Mouse (Mus musculus) kidney, embryonic 16.5 days (tissue): ENCODE results near the gene Tspan7. TPM values are rescaled to one million over a fixed set of nuclear protein-coding genes. Genes with fewer than 3 reads are reported as not detected.

Experiments used
- ATAC-seq: fragments of 200-750 bp; cut with Nextera tagmentation; 2 replicates; pipeline ENCODE4 v1.8.0; 2017; ENCODE audit warnings: moderate TSS enrichment; ENCODE audit not compliant: low FRiP score, low TSS enrichment
- H3K27ac ChIP-seq: fragments of 300-500 bp; sonication (generic); 2 replicates; pipeline ENCODE4 v1.5.1; 2014; ENCODE audit warnings: low read length
- H3K27me3 ChIP-seq: fragments of 300-500 bp; sonication (generic); 2 replicates; pipeline ENCODE4 v1.6.1; 2014; ENCODE audit warnings: low read length, control low read depth, mixed read lengths; ENCODE audit not compliant: insufficient read depth
- H3K36me3 ChIP-seq: fragments of 300-500 bp; sonication (generic); 2 replicates; pipeline ENCODE4 v1.6.1; 2014; ENCODE audit warnings: low read length, control low read depth, mixed read lengths; ENCODE audit not compliant: insufficient read depth
- H3K4me1 ChIP-seq: fragments of 300-500 bp; sonication (generic); 2 replicates; pipeline ENCODE4 v1.6.1; 2014; ENCODE audit warnings: low read length, control low read depth, mixed read lengths; ENCODE audit not compliant: insufficient read depth
- H3K4me2 ChIP-seq: fragments of 300-500 bp; sonication (generic); replicated peaks from 2 replicates; pipeline ENCODE4 v1.6.1; 2014; ENCODE audit warnings: low read depth, low read length
- H3K4me3 ChIP-seq: fragments of 300-500 bp; sonication (generic); 2 replicates; pipeline ENCODE4 v1.5.1; 2014; ENCODE audit warnings: mild to moderate bottlenecking, low read length
- H3K9ac ChIP-seq: fragments of 300-500 bp; sonication (generic); replicated peaks from 2 replicates; pipeline ENCODE4 v1.6.1; 2014; ENCODE audit warnings: low read length
- H3K9me3 ChIP-seq: fragments of 300-500 bp; sonication (generic); 2 replicates; pipeline ENCODE4 v1.6.1; 2016; ENCODE audit warnings: low read length, control low read depth
- WGBS: fragments of 180-500 bp; shearing (Covaris S2); extraction: QIAGEN DNeasy Blood & Tissue Kit; methylation state at CpG from one replicate; pipeline ENCODE4 v1.1.7; 2014; 5-methylcytosine and 5-hydroxymethylcytosine counted together
- polyA plus RNA-seq: library from polyadenylated mRNA; unstranded; fragments of >200 nt; fragmentation: Nextera tagmentation; extraction: Ambion mirVana; gene quantifications from 2 replicates; pipeline ENCODE4 v1.2.1, GENCODE M21; 2015

Gene Tspan7
- polyA plus RNA-seq, 1 experiment from 2014 or later, result 122 TPM

- no peak for ATAC-seq
- Histone ChIP-seq H3K4me3 (no peak overlapping the region), H3K4me2 (no peak overlapping the region), H3K36me3 (no peaks in the 10 kb centered on the region), H3K9me3 (no peaks in the 10 kb centered on the region), H3K4me1 (no peaks in the 10 kb centered on the region), H3K27me3 (no peaks in the 10 kb centered on the region), H3K27ac (no peak overlapping the region), H3K9ac (no peak overlapping the region)
- WGBS, result 86% methylated on average over 4 of the region's 4 CpGs
These were observed 91.4 kb downstream of the Tspan7 start for GRCm38 (mm10) chrX:10576349-10576748.

GRCm38 (mm10) chrX:10577356-10577755 lies 92.4 kb downstream of the Tspan7 start:
- no peak overlapping the region for H3K4me2 ChIP-seq
- 25% methylated on average over 1 of the region's 1 CpGs for WGBS
- no peaks in the 10 kb centered on the region for H3K36me3 ChIP-seq
- no peak overlapping the region for H3K9ac ChIP-seq
- no peaks in the 10 kb centered on the region for H3K4me1 ChIP-seq
- no peaks in the 10 kb centered on the region; the same call in 1 of the 2 replicates for H3K27me3 ChIP-seq
- no peaks in the 10 kb centered on the region for H3K9me3 ChIP-seq
- no peak overlapping the region for H3K27ac ChIP-seq
- no peak for ATAC-seq
- H3K4me3 ChIP-seq, result no peak overlapping the region

- Histone ChIP-seq H3K36me3 (no peaks in the 10 kb centered on the region), H3K9me3 (no peaks in the 10 kb centered on the region), H3K9ac (no peak overlapping the region), H3K27me3 (no peaks in the 10 kb centered on the region; the same call in 1 of the 2 replicates), H3K4me2 (no peak overlapping the region), H3K4me1 (no peaks in the 10 kb centered on the region), H3K27ac (no peak overlapping the region), H3K4me3 (no peak overlapping the region)
- no peak for ATAC-seq
- WGBS, result 82% methylated on average over 4 of the region's 4 CpGs
These were observed 97.8 kb downstream of the Tspan7 start for GRCm38 (mm10) chrX:10582731-10583130.

- H3K36me3 ChIP-seq, result no peaks in the 10 kb centered on the region
- 63% methylated on average over 3 of the region's 3 CpGs for WGBS
These were observed 107.3 kb downstream of the Tspan7 start for GRCm38 (mm10) chrX:10592244-10592643.

GRCm38 (mm10) chrX:10593561-10593960 lies 108.6 kb downstream of the Tspan7 start:
- Histone ChIP-seq H3K9ac (no peak overlapping the region), H3K27ac (no peak overlapping the region), H3K4me2 (no peak overlapping the region), H3K4me1 (no peaks in the 10 kb centered on the region), H3K9me3 (no peaks in the 10 kb centered on the region), H3K36me3 (no peaks in the 10 kb centered on the region), H3K4me3 (no peak overlapping the region), H3K27me3 (no peaks in the 10 kb centered on the region; the same call in 1 of the 2 replicates)
- ATAC-seq, result no peak
- WGBS, result 94% methylated on average over 7 of the region's 7 CpGs

More at GRCm38 (mm10) chrX:10592244-10592643, 107.3 kb downstream of the Tspan7 start:
- no peak overlapping the region for H3K4me2 ChIP-seq
- H3K9me3 ChIP-seq, result no peaks in the 10 kb centered on the region
- no peak overlapping the region for H3K4me3 ChIP-seq
- no peak overlapping the region for H3K27ac ChIP-seq
- H3K9ac ChIP-seq, result no peak overlapping the region
- no peaks in the 10 kb centered on the region; the same call in 1 of the 2 replicates for H3K27me3 ChIP-seq
- no peaks in the 10 kb centered on the region for H3K4me1 ChIP-seq
- ATAC-seq, result no peak

GRCm38 (mm10) chrX:10617119-10617518 lies 132.2 kb downstream of the Tspan7 start:
- H3K36me3 ChIP-seq, result no peaks in the 10 kb centered on the region
- no peaks in the 10 kb centered on the region for H3K27me3 ChIP-seq
- H3K4me2 ChIP-seq, result no peak overlapping the region
- H3K4me3 ChIP-seq, result no peak overlapping the region
- no peaks in the 10 kb centered on the region for H3K4me1 ChIP-seq
- no peaks in the 10 kb centered on the region for H3K9me3 ChIP-seq
- no peak overlapping the region for H3K9ac ChIP-seq
- no peak for ATAC-seq
- H3K27ac ChIP-seq, result no peak overlapping the region
- 17% methylated on average over 5 of the region's 5 CpGs for WGBS

- H3K4me2 ChIP-seq, result no peak overlapping the region
- no peaks in the 10 kb centered on the region for H3K4me1 ChIP-seq
- no peak overlapping the region for H3K4me3 ChIP-seq
- no peaks in the 10 kb centered on the region for H3K36me3 ChIP-seq
- H3K9ac ChIP-seq, result no peak overlapping the region
- H3K27ac ChIP-seq, result no peak overlapping the region
- H3K9me3 ChIP-seq, result no peaks in the 10 kb centered on the region
- no peak for ATAC-seq
- no peaks in the 10 kb centered on the region for H3K27me3 ChIP-seq
These were observed 156.1 kb downstream of the Tspan7 start for GRCm38 (mm10) chrX:10641062-10641461.

Other genes starting within 250 kb of the Tspan7 start
- 0.20 and 0.24 TPM in 2 replicates for gene Otc, start 232.9 kb upstream of the Tspan7 start, polyA plus RNA-seq
- 49.4 and 58.3 TPM in 2 replicates for gene Mid1ip1, start 229.9 kb downstream of the Tspan7 start, polyA plus RNA-seq